Mouse (Mus musculus) midbrain, embryonic 16.5 days (tissue): ENCODE measurements around the gene Mtln. TPM values are rescaled to one million over a fixed set of nuclear protein-coding genes. Genes with fewer than 3 reads are reported as not detected.

Experiments used
- ATAC-seq: fragments of 200-750 bp; cut with Nextera tagmentation; 2 replicates; pipeline ENCODE4 v1.8.0; 2017; ENCODE audit warnings: moderate TSS enrichment
- H3K27ac ChIP-seq: fragments of 300-500 bp; sonication (generic); 2 replicates; pipeline ENCODE4 v1.5.1; 2014; ENCODE audit warnings: mild to moderate bottlenecking, low read length, mixed read lengths
- H3K27me3 ChIP-seq: fragments of 300-500 bp; sonication (generic); 2 replicates; pipeline ENCODE4 v1.6.1; 2014; ENCODE audit warnings: low read depth, low read length, mixed read lengths; ENCODE audit not compliant: control insufficient read depth, insufficient read depth
- H3K36me3 ChIP-seq: fragments of 300-500 bp; sonication (generic); 2 replicates; pipeline ENCODE4 v1.6.1; 2014; ENCODE audit warnings: mild to moderate bottlenecking, low read length, moderate library complexity, mixed read lengths; ENCODE audit not compliant: control insufficient read depth, insufficient read depth
- H3K4me1 ChIP-seq: fragments of 300-500 bp; sonication (generic); 2 replicates; pipeline ENCODE4 v1.6.1; 2014; ENCODE audit warnings: mild to moderate bottlenecking, low read length, mixed read lengths; ENCODE audit not compliant: control insufficient read depth, insufficient read depth
- H3K4me2 ChIP-seq: fragments of 300-500 bp; sonication (generic); 2 replicates; pipeline ENCODE4 v1.6.1; 2014; ENCODE audit warnings: mild to moderate bottlenecking, low read length, mixed read lengths
- H3K4me3 ChIP-seq: fragments of 300-500 bp; sonication (generic); 2 replicates; pipeline ENCODE4 v1.5.1; 2014; ENCODE audit warnings: low read depth, mild to moderate bottlenecking, low read length, moderate library complexity, mixed read lengths
- H3K9ac ChIP-seq: fragments of 300-500 bp; sonication (generic); 2 replicates; pipeline ENCODE4 v1.6.1; 2014; ENCODE audit warnings: low read depth, low read length, mixed read lengths
- H3K9me3 ChIP-seq: fragments of 300-500 bp; sonication (generic); replicated peaks from 2 replicates; pipeline ENCODE4 v1.6.1; 2014; ENCODE audit warnings: mild to moderate bottlenecking, low read length, mixed read lengths; ENCODE audit not compliant: control insufficient read depth, poor library complexity, severe bottlenecking
- WGBS: fragments of 180-500 bp; shearing (Covaris S2); extraction: QIAGEN DNeasy Blood & Tissue Kit; methylation state at CpG from one replicate; pipeline ENCODE4 v1.1.7; 2014; 5-methylcytosine and 5-hydroxymethylcytosine counted together
- polyA plus RNA-seq: library from polyadenylated mRNA; unstranded; fragments of >200 nt; fragmentation: Nextera tagmentation; extraction: Ambion mirVana; gene quantifications from 2 replicates; pipeline ENCODE4 v1.2.1, GENCODE M21; 2015

Mtln gene
- polyA plus RNA-seq, 1 experiment from 2014 or later: 47.4 TPM

DNA sequence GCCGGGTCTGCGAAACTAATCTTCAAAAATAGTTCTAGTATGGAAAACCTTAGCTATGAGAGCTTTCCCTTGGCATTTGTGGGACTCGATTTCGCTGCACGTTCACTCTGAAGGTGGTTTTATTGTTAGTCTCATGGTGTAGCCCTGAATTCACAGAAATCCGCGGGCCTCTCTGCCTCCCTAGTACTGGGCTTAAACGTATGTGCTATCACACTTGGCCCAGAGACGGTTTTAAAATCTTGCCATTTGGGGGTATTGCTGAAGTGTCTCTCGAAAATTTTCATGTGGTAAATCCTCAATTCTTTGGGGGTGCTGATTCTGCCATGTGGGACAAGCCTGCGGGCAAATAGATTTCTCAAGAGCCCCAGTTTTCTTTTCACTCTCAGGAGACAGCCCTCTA, 3.1 kb downstream of the Mtln start:
- Histone ChIP-seq H3K9ac (peak overlapping the region; percentile 78), H3K4me3 (peak overlapping the region; percentile 74), H3K4me1 (peaks cover 23% of the 10 kb centered on the region), H3K36me3 (no peaks in the 10 kb centered on the region), H3K4me2 (peak overlapping the region; percentile 78), H3K27ac (peak overlapping the region; percentile 65; the same call in 1 of the 2 replicates), H3K9me3 (no peaks in the 10 kb centered on the region), H3K27me3 (no peaks in the 10 kb centered on the region)
- 3% methylated on average over 11 of the region's 11 CpGs for WGBS
- no peak; the same call in 1 of the 2 replicates for ATAC-seq

DNA sequence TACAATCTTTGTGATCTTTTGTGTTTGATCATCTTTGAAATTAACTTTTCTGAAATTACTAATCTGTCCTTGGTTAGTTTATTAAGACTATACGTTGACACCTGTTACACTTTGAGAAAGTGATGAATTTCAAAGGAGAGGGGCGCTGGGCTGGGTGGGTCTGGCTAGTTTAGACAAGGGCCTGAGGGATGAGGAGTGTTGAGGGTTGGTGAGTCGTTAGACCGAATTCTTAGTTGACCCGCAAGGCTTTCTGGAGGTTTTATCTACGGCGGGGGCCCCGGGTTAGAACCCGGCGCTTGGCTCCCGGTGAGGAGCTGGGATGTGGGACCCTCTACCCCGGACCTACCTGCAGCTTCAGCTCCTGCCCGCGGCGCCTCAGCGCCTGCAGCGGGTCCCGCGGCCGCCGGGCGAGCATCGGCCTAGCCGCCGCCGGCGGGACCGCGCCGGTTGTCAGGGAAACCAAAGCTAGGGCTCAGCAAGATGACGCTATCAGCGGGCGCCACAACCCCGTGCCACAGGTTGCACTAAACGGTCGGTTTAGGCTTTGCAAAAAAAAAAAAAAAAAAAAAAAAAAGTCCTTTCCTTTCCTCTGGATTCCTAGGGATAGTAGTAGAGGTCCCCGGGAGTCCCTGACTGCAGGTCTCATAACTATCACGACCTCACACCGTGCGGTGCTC, 3.7 kb downstream of the Mtln start, which contains the start of gene Nphp1:
Gene Nphp1 (minus strand): TSS at position 458 of the 677 bp plus-strand sequence.
- Histone ChIP-seq H3K4me1 (peaks cover 23% of the 10 kb centered on the region), H3K27me3 (no peaks in the 10 kb centered on the region), H3K4me2 (peak within 1 kb of the TSS; percentile 78), H3K9me3 (no peaks in the 10 kb centered on the region), H3K4me3 (peak within 1 kb of the TSS; percentile 74), H3K36me3 (no peaks in the 10 kb centered on the region), H3K27ac (peak within 1 kb of the TSS; percentile 65), H3K9ac (peak within 1 kb of the TSS; percentile 78)
- peak; percentile 78 for ATAC-seq
- under 1% methylated on average over 40 of the region's 40 CpGs for WGBS

DNA sequence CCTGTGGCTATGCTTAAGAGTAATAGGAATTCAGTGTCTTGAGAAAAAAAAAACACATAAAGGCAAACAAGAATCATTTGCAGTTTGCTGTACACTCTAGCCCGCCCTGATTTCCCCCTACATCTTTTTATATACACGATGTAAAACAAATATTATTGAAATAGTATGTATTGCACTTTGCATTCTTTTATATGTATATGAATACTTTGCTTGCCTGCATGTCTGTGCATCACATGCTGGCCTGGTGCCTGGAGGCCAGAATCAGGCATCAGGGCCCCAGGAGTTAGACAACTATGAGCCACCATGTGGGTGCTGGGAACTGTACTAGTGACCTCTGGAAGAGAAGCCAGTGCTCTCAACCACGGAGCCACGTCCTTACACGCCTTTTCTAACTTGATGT, 5.1 kb downstream of the Mtln start:
- Histone ChIP-seq H3K9me3 (no peaks in the 10 kb centered on the region), H3K4me3 (no peak overlapping the region), H3K4me1 (peaks cover 23% of the 10 kb centered on the region), H3K9ac (no peak overlapping the region), H3K27me3 (no peaks in the 10 kb centered on the region), H3K27ac (no peak overlapping the region), H3K4me2 (no peak overlapping the region), H3K36me3 (no peaks in the 10 kb centered on the region)
- 96% methylated on average over 5 of the region's 5 CpGs for WGBS
- ATAC-seq: no peak

DNA sequence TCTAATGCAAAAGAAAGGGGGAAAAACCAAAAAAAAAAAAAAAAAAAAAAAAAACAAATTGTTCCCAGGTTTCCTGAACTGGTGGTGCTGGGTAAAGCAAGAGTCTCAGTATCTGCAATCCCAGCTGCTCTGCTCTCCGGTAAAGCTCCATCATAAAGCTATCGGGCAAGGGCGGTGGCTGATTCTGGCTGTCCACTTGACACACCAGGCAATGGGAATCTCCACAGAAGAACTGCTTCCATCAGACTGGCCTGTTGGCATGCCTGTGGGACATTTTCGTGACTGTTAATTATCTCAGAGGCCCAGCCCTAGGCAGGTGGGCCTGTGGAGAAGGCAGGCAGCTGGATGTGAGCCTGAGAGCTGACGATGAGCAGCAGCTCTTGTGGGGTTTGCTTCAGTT, 13.8 kb downstream of the Mtln start:
- no peak overlapping the region for H3K4me2 ChIP-seq

DNA sequence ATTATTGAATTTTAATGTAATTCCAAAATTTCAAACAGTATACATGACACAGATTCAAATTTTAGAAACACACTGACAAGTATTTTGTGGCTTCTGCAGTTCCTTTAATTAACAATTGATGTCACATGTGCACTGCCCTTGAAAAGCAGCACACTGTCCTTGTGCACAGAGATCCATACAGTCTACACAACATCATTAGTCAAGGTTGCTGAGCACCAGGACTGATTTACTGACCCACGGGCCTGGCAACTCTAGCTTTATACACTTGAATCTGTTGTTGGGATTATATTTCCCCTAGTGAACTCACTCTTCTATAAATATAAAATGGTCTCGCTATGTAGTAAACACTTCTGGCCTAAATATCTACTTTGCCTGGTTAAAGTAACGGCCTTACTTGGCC, 17.3 kb downstream of the Mtln start:
- Histone ChIP-seq H3K27ac (no peak overlapping the region), H3K36me3 (peaks cover 5% of the 10 kb centered on the region; the same call in 1 of the 2 replicates), H3K4me1 (peaks cover 6% of the 10 kb centered on the region; the same call in 1 of the 2 replicates), H3K9ac (no peak overlapping the region), H3K27me3 (no peaks in the 10 kb centered on the region), H3K4me2 (no peak overlapping the region), H3K4me3 (no peak overlapping the region), H3K9me3 (no peaks in the 10 kb centered on the region)
- WGBS: 62% methylated on average over 3 of the region's 3 CpGs
- ATAC-seq: peak; percentile 48; the same call in 1 of the 2 replicates

More for the DNA sequence above, 13.8 kb downstream of the Mtln start:
- Histone ChIP-seq H3K36me3 (0 out of 2 replicates have a peak, but pooled peaks cover 2% of the 10 kb centered on the region), H3K4me3 (no peak overlapping the region), H3K4me1 (peaks cover 6% of the 10 kb centered on the region; the same call in 1 of the 2 replicates), H3K9ac (no peak overlapping the region), H3K27ac (no peak overlapping the region), H3K27me3 (no peaks in the 10 kb centered on the region), H3K9me3 (no peaks in the 10 kb centered on the region)
- 94% methylated on average over 5 of the region's 5 CpGs for WGBS
- ATAC-seq: no peak

DNA sequence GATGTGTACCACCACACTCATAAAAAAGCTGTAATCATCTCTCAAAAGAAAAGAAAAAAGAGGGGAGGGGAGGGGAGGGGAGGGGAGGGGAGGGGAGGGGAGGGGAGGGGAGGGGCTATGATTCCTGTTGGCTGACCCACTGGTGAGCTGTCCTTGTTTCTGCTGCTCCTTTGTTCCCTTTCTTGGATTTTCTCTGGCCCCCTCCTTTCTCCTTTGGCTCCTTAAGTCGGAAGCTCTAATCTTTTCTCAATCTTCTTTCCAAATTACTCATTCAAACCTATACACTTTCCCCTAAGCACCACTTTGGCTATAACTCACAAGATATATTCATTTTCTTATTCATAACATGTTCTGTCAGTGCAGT, 17.7 kb downstream of the Mtln start:
- Histone ChIP-seq H3K27me3 (no peaks in the 10 kb centered on the region), H3K4me2 (no peak overlapping the region; the same call in 1 of the 2 replicates), H3K9me3 (no peaks in the 10 kb centered on the region), H3K4me3 (no peak overlapping the region), H3K36me3 (peaks cover 5% of the 10 kb centered on the region; the same call in 1 of the 2 replicates), H3K4me1 (peaks cover 6% of the 10 kb centered on the region; the same call in 1 of the 2 replicates), H3K27ac (no peak overlapping the region), H3K9ac (no peak overlapping the region)
- 0 out of 2 replicates have a peak, but pooled peaks have one; percentile 32 for ATAC-seq
- WGBS: 7% methylated on average over 1 of the region's 1 CpGs

DNA sequence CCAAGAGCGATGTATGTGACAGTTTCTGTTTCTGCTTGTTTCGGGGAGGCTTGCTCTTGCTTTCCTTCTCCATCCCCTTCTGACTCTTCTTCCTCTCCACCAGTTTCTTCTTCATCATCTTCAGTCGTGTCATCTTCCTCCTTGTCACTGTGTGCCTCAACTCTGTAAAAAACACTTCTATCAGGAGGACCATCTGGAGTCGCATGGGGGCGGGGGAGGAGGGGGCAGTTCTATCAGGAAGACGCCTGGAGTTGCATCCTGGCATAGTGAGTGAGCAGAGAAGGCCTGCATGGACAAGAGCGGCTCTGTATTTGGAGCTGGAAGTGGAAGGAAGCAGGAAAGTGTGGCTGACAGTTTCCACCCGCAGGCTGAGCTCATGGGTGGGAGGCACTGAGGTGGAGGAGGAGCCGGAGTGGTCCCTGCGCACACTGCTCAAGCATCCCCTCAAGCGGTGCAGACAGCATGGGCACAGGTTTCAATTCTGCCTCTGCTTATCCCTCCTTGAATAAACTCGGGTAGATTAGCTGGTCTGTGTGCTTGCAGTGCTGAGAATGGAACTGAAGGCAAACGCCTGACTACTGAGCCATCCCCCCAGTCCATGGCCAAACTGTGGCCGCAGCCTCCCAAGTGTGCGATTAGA, 18.2 kb downstream of the Mtln start:
- WGBS: 19% methylated on average over 15 of the region's 15 CpGs
- Histone ChIP-seq H3K27me3 (no peaks in the 10 kb centered on the region), H3K27ac (0 out of 2 replicates have a peak overlapping the region, but pooled peaks have one; percentile 42), H3K9me3 (no peaks in the 10 kb centered on the region), H3K9ac (no peak overlapping the region), H3K4me1 (peaks cover 6% of the 10 kb centered on the region; the same call in 1 of the 2 replicates), H3K36me3 (peaks cover 5% of the 10 kb centered on the region; the same call in 1 of the 2 replicates), H3K4me3 (no peak overlapping the region), H3K4me2 (peak overlapping the region; percentile 33)
- peak; percentile 80 for ATAC-seq

DNA sequence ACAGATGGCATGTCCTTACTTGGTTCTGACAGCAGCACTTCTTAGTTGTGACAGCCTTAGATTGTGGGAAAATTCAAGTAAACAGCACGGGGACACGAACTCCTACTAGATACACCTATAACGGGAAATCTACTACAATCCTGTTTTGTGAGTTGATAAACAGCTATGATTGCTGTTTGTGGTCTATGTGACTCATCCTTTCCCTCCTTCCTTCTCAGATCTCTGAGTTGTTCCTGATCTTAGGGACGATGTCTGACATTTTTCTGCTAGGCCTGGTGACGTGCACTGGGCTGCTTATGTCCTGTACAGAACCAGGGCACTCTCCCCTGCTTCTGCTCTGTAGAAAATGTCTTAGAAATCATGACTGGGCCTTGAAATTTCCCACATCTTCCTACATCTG, 30.7 kb downstream of the Mtln start:
- Histone ChIP-seq H3K9ac (no peak overlapping the region), H3K4me2 (no peak overlapping the region), H3K9me3 (no peaks in the 10 kb centered on the region), H3K4me3 (no peak overlapping the region), H3K4me1 (no peaks in the 10 kb centered on the region), H3K36me3 (peaks cover 7% of the 10 kb centered on the region), H3K27me3 (no peaks in the 10 kb centered on the region), H3K27ac (no peak overlapping the region)
- no peak for ATAC-seq
- WGBS: 94% methylated on average over 5 of the region's 5 CpGs

DNA sequence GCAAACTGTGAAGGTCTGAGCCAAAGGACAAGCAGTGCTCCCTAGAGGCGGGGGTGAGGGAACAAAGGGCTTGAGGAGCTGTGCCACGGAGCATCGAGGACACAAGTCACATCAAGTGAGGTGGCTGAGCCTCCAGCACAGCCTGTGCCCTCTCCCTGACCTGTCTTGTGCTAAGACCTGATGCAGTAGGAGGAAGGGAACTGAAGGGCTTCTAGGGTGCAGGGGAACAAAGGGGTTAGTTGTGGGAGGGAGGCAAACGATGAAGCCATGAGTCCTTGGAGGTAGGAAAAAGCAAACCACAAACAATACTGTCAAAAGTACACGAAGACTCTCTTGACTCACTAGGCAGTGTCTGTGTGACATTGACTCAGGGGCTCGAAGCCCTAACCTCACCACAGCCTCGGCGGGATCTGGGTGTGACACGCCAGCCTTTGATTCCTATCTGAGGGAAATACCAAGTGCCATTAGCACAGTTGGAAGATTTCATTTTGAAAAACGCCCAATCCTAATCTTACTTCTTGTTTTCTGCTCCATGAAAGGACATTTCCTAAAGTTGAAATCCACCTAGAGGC, 31.8 kb downstream of the Mtln start:
- H3K4me2 ChIP-seq: no peak overlapping the region
- WGBS: 77% methylated on average over 10 of the region's 10 CpGs
- H3K4me1 ChIP-seq: no peaks in the 10 kb centered on the region
- no peaks in the 10 kb centered on the region for H3K9me3 ChIP-seq
- no peak overlapping the region for H3K27ac ChIP-seq
- no peak for ATAC-seq
- H3K36me3 ChIP-seq: peaks cover 7% of the 10 kb centered on the region
- H3K4me3 ChIP-seq: no peak overlapping the region
- H3K27me3 ChIP-seq: no peaks in the 10 kb centered on the region
- no peak overlapping the region for H3K9ac ChIP-seq
